Mouse (Mus musculus) heart, embryonic 13.5 days (tissue): ENCODE measurements around the gene Ddx5. TPM values are rescaled to one million over a fixed set of nuclear protein-coding genes. Genes with fewer than 3 reads are reported as not detected.
"Not testable (repeated sequence)": the region's sequence is repeated elsewhere in the genome, so short reads cannot be mapped to it uniquely, and the experiment has no call there.

Source experiments
- ATAC-seq: fragments of 200-750 bp; cut with Nextera tagmentation; 2 replicates; pipeline ENCODE4 v1.8.0; 2017; ENCODE audit warnings: moderate TSS enrichment; ENCODE audit not compliant: insufficient number of reproducible peaks, low FRiP score, low TSS enrichment; ENCODE audit errors: extremely low read depth
- H3K27ac ChIP-seq: fragments of 300-500 bp; sonication (generic); replicated peaks from 2 replicates; pipeline ENCODE4 v1.5.1; 2015; ENCODE audit warnings: moderate library complexity, mild to moderate bottlenecking, inconsistent platforms
- H3K27me3 ChIP-seq: fragments of 300-500 bp; sonication (generic); replicated peaks from 2 replicates; pipeline ENCODE4 v1.6.1; 2015; ENCODE audit warnings: mild to moderate bottlenecking, inconsistent platforms
- H3K36me3 ChIP-seq: fragments of 300-500 bp; sonication (generic); 2 replicates; pipeline ENCODE4 v1.6.1; 2015; ENCODE audit warnings: mild to moderate bottlenecking, inconsistent platforms
- H3K4me1 ChIP-seq: fragments of 300-500 bp; sonication (generic); 2 replicates; pipeline ENCODE4 v1.6.1; 2015; ENCODE audit warnings: inconsistent platforms
- H3K4me2 ChIP-seq: fragments of 300-500 bp; sonication (generic); 2 replicates; pipeline ENCODE4 v1.6.1; 2015; ENCODE audit warnings: inconsistent platforms, mild to moderate bottlenecking, moderate library complexity
- H3K4me3 ChIP-seq: fragments of 300-500 bp; sonication (generic); 2 replicates; pipeline ENCODE4 v1.5.1; 2015; ENCODE audit warnings: moderate library complexity, mild to moderate bottlenecking, inconsistent platforms
- H3K9ac ChIP-seq: fragments of 300-500 bp; sonication (generic); 2 replicates; pipeline ENCODE4 v1.6.1; 2015; ENCODE audit warnings: inconsistent platforms, mild to moderate bottlenecking, moderate library complexity
- H3K9me3 ChIP-seq: fragments of 300-500 bp; sonication (generic); 2 replicates; pipeline ENCODE4 v1.6.1; 2016; ENCODE audit warnings: inconsistent platforms
- WGBS: fragments of 180-500 bp; shearing (Covaris S2); methylation state at CpG from one replicate; pipeline ENCODE4 v1.1.7; 2015; ENCODE audit warnings: mixed read lengths; 5-methylcytosine and 5-hydroxymethylcytosine counted together
- polyA plus RNA-seq: library from polyadenylated mRNA; unstranded; fragments of >200 nt; fragmentation: Nextera tagmentation; extraction: Ambion mirVana; gene quantifications from 2 replicates; pipeline ENCODE4 v1.2.1, GENCODE M21; 2015

Ddx5 gene
- polyA plus RNA-seq, 1 experiment from 2014 or later, result 192 TPM

DNA sequence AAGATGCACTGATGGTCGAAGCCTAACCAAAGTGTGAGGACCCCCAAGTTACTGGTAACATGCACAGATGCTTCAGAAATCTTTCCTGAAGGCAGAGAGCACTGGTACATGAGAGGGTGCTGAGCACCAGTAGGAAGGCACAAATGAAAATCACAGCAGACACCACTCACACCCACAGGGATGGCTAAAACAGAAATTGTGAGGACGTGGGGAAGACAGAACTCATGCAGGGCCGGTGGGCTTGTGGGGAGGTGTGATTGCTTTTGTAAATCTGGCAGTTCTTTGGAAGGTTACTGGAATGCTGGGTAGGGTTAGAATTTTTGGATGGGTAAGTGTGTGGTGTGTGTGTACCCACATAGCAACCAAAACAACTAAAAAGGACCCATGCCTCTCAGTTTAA, 28.2 kb upstream of the Ddx5 start:
- no peak for ATAC-seq
- peaks cover 87% of the 10 kb centered on the region for H3K36me3 ChIP-seq
- WGBS, result 87% methylated on average over 3 of the region's 3 CpGs
- H3K9me3 ChIP-seq, result no peaks in the 10 kb centered on the region
- H3K27me3 ChIP-seq, result no peaks in the 10 kb centered on the region
- peaks cover 57% of the 10 kb centered on the region for H3K4me1 ChIP-seq
- no peak overlapping the region for H3K27ac ChIP-seq
- H3K9ac ChIP-seq, result no peak overlapping the region
- no peak overlapping the region for H3K4me2 ChIP-seq
- H3K4me3 ChIP-seq, result no peak overlapping the region

- Histone ChIP-seq H3K4me2 (no peak overlapping the region), H3K9me3 (no peaks in the 10 kb centered on the region), H3K4me1 (peaks cover 53% of the 10 kb centered on the region), H3K36me3 (peaks cover 91% of the 10 kb centered on the region), H3K27me3 (no peaks in the 10 kb centered on the region), H3K9ac (0 out of 2 replicates have a peak overlapping the region, but pooled peaks have one; percentile 33), H3K4me3 (no peak overlapping the region), H3K27ac (no peak overlapping the region)
- no peak for ATAC-seq
- WGBS, result 69% methylated on average over 7 of the region's 7 CpGs
These were observed 27.3 kb upstream of the Ddx5 start for GRCm38 (mm10) chr11:106816316-106816715.

- Histone ChIP-seq H3K27ac (no peak overlapping the region), H3K9ac (no peak overlapping the region), H3K4me1 (peaks cover 47% of the 10 kb centered on the region), H3K36me3 (peaks cover 91% of the 10 kb centered on the region), H3K4me2 (no peak overlapping the region), H3K27me3 (no peaks in the 10 kb centered on the region), H3K9me3 (no peaks in the 10 kb centered on the region), H3K4me3 (no peak overlapping the region)
- 70% methylated on average over 2 of the region's 2 CpGs for WGBS
- no peak for ATAC-seq
These were observed 26.8 kb upstream of the Ddx5 start for GRCm38 (mm10) chr11:106815761-106816160.

GRCm38 (mm10) chr11:106815331-106815730, 26.3 kb upstream of the Ddx5 start:
- H3K4me1 ChIP-seq, result peaks cover 43% of the 10 kb centered on the region
- no peaks in the 10 kb centered on the region for H3K27me3 ChIP-seq
- 95% methylated on average over 2 of the region's 2 CpGs for WGBS
- no peak overlapping the region for H3K9ac ChIP-seq
- peaks cover 91% of the 10 kb centered on the region for H3K36me3 ChIP-seq
- H3K9me3 ChIP-seq, result no peaks in the 10 kb centered on the region
- no peak overlapping the region for H3K27ac ChIP-seq
- no peak overlapping the region for H3K4me2 ChIP-seq
- ATAC-seq, result no peak
- H3K4me3 ChIP-seq, result no peak overlapping the region

DNA sequence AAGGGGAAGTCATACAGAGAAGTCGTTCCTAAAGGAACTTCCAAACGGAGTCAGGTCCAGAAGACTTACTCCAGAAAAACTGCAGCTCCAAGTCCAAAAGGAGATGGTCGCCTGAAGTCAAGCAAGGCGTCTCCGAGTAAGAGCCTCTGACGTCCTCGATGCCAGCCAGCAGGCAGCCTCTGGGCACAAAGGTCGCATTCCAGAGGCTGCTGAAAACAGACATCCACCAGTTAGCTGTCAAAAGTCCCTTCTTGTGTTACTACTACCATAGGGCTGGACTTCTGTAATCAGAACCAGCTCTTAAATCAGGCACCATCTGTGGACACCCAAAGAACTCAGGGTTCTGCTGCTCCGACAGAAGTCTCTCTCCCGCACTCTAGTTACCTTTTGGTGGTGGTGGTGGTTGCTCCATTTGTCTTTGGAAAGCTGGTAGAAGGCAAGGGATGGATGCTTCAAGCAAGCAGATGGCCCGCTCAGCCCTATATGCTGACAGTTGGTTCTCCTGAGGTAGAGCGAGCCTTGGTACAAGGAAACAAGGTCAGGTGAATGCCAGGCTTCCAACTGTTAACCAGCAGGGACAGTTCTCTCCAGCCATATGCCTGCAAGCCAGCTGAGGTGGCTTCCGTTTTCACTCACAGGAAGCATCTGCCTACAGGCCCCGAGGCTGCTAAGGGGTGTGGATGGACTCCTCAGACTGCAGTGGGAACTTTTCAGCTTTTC, 25.8 kb upstream of the Ddx5 start:
- Histone ChIP-seq H3K4me1 (peaks cover 40% of the 10 kb centered on the region), H3K36me3 (peaks cover 92% of the 10 kb centered on the region), H3K9ac (0 out of 2 replicates have a peak overlapping the region, but pooled peaks have one; percentile 14), H3K9me3 (no peaks in the 10 kb centered on the region), H3K27me3 (no peaks in the 10 kb centered on the region), H3K4me3 (no peak overlapping the region), H3K4me2 (no peak overlapping the region), H3K27ac (no peak overlapping the region; the same call in 1 of the 2 replicates)
- ATAC-seq, result no peak
- WGBS, result 68% methylated on average over 14 of the region's 14 CpGs

DNA sequence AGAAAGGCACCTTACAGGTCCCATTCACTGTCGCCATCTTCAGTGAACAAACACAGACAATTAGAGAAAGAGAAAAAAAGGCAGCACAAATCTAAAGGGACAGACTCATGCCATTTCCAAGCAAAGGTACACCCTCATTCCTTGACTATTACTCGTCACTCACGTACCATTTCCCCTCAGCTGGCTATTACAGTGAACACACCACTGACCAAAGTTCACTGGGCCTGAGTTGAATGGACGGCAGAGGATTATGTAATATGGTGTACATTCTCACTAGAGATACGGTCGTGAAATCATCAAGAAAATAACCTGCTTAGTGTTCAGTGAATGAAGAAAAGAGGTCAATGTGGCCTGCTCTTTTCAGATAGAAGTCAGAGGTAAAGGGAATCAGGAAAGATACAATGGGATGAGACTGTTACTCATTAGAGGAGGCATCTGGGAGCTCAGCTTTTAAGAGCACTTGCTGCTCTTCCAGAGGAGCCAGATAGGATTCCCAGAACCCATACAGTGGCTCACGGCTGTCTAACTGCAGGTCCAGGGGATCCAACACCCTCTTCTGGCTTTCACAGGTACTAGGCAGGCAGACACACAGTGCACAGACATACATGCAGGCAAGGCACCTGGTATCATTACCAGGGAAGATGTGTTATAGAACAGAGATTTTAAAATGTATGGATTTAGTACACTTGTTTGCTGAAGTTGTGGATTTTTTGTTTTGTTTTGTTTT, 23.6 kb upstream of the Ddx5 start:
- no peak overlapping the region for H3K4me3 ChIP-seq
- no peak for ATAC-seq
- peaks cover 18% of the 10 kb centered on the region; the same call in 1 of the 2 replicates for H3K4me1 ChIP-seq
- H3K4me2 ChIP-seq, result no peak overlapping the region
- no peaks in the 10 kb centered on the region for H3K27me3 ChIP-seq
- no peak overlapping the region for H3K27ac ChIP-seq
- H3K9ac ChIP-seq, result no peak overlapping the region
- 87% methylated on average over 7 of the region's 7 CpGs for WGBS
- H3K9me3 ChIP-seq, result no peaks in the 10 kb centered on the region
- H3K36me3 ChIP-seq, result peaks cover 95% of the 10 kb centered on the region

DNA sequence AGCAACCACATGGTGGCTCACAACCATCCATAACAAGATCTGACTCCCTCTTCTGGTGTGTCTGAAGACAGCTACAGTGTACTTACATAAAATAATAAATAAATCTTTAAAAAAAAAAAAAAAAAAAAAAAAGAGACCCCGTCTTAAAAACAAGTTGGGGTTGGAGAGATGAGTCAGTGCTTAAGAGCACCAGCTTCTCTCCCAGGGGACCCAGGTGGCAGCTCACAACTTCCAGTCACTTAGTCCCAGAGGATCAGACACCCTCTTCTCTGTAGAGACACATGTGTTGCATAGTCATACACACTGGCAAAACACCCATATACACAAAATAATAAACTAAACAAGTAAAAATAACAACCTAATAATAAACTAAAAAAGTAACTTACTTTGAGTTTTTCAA, 18.5 kb upstream of the Ddx5 start:
- 100% methylated on average over 1 of the region's 1 CpGs for WGBS
- not testable (repeated sequence) for H3K9ac ChIP-seq, H3K4me3 ChIP-seq, ATAC-seq, H3K27ac ChIP-seq, H3K27me3 ChIP-seq, H3K4me2 ChIP-seq, H3K9me3 ChIP-seq, H3K4me1 ChIP-seq
- peaks cover 89% of the 10 kb centered on the region for H3K36me3 ChIP-seq

GRCm38 (mm10) chr11:106802069-106802627, 13.2 kb upstream of the Ddx5 start:
- WGBS, result 84% methylated on average over 10 of the region's 10 CpGs
- H3K36me3 ChIP-seq, result peaks cover 93% of the 10 kb centered on the region

DNA sequence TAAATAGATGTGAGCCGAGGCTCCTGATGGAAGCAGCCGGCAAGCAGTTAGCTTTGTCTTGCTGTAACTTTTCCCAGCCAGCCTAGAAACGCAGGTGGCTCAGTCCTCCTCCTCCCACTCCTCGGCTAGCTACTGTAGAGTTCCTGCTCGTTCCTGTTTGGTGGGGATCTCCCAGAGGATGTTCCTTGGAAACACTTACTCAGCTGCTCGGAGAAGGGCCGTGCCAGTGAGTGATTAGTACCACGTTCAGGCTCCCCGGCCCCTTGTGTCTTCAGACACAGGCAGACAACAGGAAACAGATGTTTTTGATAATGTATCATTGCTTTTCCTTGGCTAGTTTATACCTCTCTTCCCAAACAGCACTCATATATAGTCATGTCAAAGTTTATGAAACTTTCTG, 6.7 kb upstream of the Ddx5 start:
- H3K27ac ChIP-seq, result no peak overlapping the region; the same call in 1 of the 2 replicates
- H3K4me3 ChIP-seq, result no peak overlapping the region
- no peak overlapping the region for H3K9ac ChIP-seq
- WGBS, result 54% methylated on average over 9 of the region's 9 CpGs
- H3K9me3 ChIP-seq, result peaks cover 5% of the 10 kb centered on the region; the same call in 1 of the 2 replicates
- peaks cover 7% of the 10 kb centered on the region for H3K4me1 ChIP-seq
- ATAC-seq, result no peak
- H3K27me3 ChIP-seq, result no peaks in the 10 kb centered on the region
- H3K4me2 ChIP-seq, result no peak overlapping the region
- H3K36me3 ChIP-seq, result peaks cover 89% of the 10 kb centered on the region

More at GRCm38 (mm10) chr11:106802069-106802627, 13.2 kb upstream of the Ddx5 start:
- Histone ChIP-seq H3K4me3 (no peak overlapping the region), H3K27me3 (no peaks in the 10 kb centered on the region), H3K4me1 (no peaks in the 10 kb centered on the region), H3K27ac (no peak overlapping the region), H3K9ac (no peak overlapping the region), H3K9me3 (peaks cover 5% of the 10 kb centered on the region; the same call in 1 of the 2 replicates), H3K4me2 (no peak overlapping the region)
- no peak for ATAC-seq

DNA sequence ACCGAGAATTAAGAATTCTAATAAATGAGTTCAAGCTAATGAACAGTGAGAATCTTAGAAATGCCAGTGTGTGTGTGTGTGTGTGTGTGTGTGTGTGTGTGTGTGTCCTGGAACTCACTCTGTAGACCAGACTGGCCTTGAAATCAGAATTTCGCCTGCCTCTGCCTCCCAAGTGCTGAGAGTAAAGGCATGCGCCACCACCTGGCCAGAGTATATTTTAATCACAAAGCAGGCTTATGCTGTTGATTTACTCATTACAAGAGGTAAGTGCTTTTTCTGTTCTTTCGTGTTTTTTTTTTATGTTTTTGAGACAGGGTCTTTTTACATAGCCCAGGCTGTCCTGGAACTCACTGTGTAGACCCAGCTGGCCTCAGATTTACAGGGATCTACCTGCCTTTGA, 4.9 kb upstream of the Ddx5 start:
- 78% methylated on average over 4 of the region's 4 CpGs for WGBS
- Histone ChIP-seq H3K36me3 (peaks cover 71% of the 10 kb centered on the region), H3K9me3 (peaks cover 5% of the 10 kb centered on the region; the same call in 1 of the 2 replicates)

DNA sequence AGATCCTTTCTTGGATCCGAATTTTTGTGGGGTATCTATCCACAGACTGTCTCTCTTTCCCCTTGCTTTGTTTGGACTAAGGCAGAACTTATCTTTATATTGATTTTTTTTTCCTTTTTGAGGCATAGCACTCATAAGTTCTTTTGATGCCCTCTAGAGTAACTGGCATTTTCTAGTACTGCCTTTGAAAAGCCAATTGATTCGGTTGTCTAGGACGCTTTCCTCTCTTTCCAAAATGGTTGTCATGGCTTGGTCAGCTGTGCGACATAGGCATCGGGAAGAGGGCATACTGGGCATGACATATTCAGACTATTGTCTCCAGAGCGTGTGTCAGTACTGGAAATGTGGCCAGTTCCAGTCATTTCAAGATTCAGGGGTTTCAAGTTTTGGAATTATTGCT, 664 bp upstream of the Ddx5 start:
- Histone ChIP-seq H3K27ac (peak overlapping the region; percentile 100), H3K4me1 (peaks cover 34% of the 10 kb centered on the region), H3K4me2 (peak overlapping the region; percentile 93), H3K36me3 (peaks cover 56% of the 10 kb centered on the region), H3K4me3 (peak overlapping the region; percentile 96), H3K9me3 (no peaks in the 10 kb centered on the region), H3K27me3 (no peaks in the 10 kb centered on the region), H3K9ac (peak overlapping the region; percentile 99)
- no peak for ATAC-seq
- under 1% methylated on average over 6 of the region's 6 CpGs for WGBS

More for the DNA sequence above, 4.9 kb upstream of the Ddx5 start:
- Histone ChIP-seq H3K27me3 (no peaks in the 10 kb centered on the region), H3K9ac (no peak overlapping the region), H3K27ac (no peak overlapping the region), H3K4me2 (no peak overlapping the region), H3K4me3 (no peak overlapping the region), H3K4me1 (peaks cover 17% of the 10 kb centered on the region)
- no peak for ATAC-seq
